Mouse (Mus musculus) lung, embryonic 14.5 days (tissue): ENCODE measurements around the gene Dixdc1. TPM values are rescaled to one million over a fixed set of nuclear protein-coding genes. Genes with fewer than 3 reads are reported as not detected.

Source experiments
- ATAC-seq: fragments of 200-750 bp; cut with Nextera tagmentation; 2 replicates; pipeline ENCODE4 v1.8.0; 2017; ENCODE audit warnings: mild to moderate bottlenecking, moderate TSS enrichment, moderate library complexity; ENCODE audit not compliant: insufficient read depth
- DNase-seq: peaks from one replicate; pipeline ENCODE4 v3.0.0-alpha.2; 2015
- H3K27ac ChIP-seq: fragments of 300-500 bp; sonication (generic); 2 replicates; pipeline ENCODE4 v1.5.1; 2014; ENCODE audit warnings: low read depth, mild to moderate bottlenecking, moderate library complexity
- H3K27me3 ChIP-seq: fragments of 300-500 bp; sonication (generic); 2 replicates; pipeline ENCODE4 v1.6.1; 2014; ENCODE audit warnings: low read length, control low read depth; ENCODE audit not compliant: insufficient read depth
- H3K36me3 ChIP-seq: fragments of 300-500 bp; sonication (generic); 2 replicates; pipeline ENCODE4 v1.6.1; 2014; ENCODE audit warnings: control low read depth; ENCODE audit not compliant: insufficient read depth
- H3K4me1 ChIP-seq: fragments of 300-500 bp; sonication (generic); 2 replicates; pipeline ENCODE4 v1.6.1; 2014; ENCODE audit warnings: antibody characterized with exemption, control low read depth; ENCODE audit not compliant: insufficient read depth
- H3K4me2 ChIP-seq: fragments of 300-500 bp; sonication (generic); 2 replicates; pipeline ENCODE4 v1.6.1; 2014; ENCODE audit warnings: mild to moderate bottlenecking
- H3K4me3 ChIP-seq: fragments of 300-500 bp; sonication (generic); 2 replicates; pipeline ENCODE4 v1.5.1; 2014; ENCODE audit warnings: low read depth, low read length
- H3K9ac ChIP-seq: fragments of 300-500 bp; sonication (generic); 2 replicates; pipeline ENCODE4 v1.6.1; 2014
- H3K9me3 ChIP-seq: fragments of 300-500 bp; sonication (generic); 2 replicates; pipeline ENCODE4 v1.6.1; 2016; ENCODE audit warnings: low read depth, low read length, control low read depth
- CTCF ChIP-seq: IDR thresholded peaks from 2 replicates; pipeline ENCODE4 v1.5.1; 2016; ENCODE audit warnings: antibody characterized with exemption, low read depth
- WGBS: fragments of 180-500 bp; shearing (Covaris S2); extraction: QIAGEN DNeasy Blood & Tissue Kit; methylation state at CpG from one replicate; pipeline ENCODE4 v1.1.7; 2014; 5-methylcytosine and 5-hydroxymethylcytosine counted together
- polyA plus RNA-seq: library from polyadenylated mRNA; unstranded; fragments of >200 nt; fragmentation: Nextera tagmentation; extraction: Ambion mirVana; gene quantifications from 2 replicates; pipeline ENCODE4 v1.2.1, GENCODE M21; 2014

The Dixdc1 gene
- polyA plus RNA-seq, 1 experiment from 2014 or later = 11.6 TPM

DNA sequence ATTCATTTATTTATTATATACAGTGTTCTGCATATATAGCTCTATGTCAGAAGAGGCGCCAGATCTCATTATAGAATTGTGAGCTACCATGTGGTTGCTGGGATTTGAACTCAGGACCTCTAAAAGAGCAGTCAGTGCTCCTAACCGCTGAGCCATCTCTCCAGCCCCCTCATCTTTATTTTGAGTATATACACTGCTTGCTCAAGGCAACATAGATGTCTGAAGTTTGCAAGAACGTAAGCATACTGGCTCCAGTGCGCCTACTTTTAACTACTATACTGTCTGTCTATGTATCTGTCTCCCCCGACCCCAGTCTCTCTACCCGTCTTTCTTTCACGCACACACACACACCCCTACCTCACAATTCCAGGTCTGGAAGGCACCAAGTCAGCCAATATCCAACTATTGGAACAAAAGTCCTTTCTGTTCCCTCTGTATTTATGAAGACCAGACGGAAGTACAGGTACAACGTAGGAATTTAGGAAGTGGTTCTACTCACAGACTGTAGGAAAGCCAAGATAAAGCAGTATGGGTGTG is 121.5 kb downstream of the Dixdc1 start:
- TF ChIP-seq CTCF = no peak
- Histone ChIP-seq H3K4me1 (no peaks in the 10 kb centered on the region), H3K27ac (no peak overlapping the region), H3K9ac (no peak overlapping the region), H3K27me3 (no peaks in the 10 kb centered on the region), H3K4me3 (peak overlapping the region; percentile 96), H3K9me3 (no peaks in the 10 kb centered on the region), H3K4me2 (peak overlapping the region; percentile 81), H3K36me3 (peaks cover 25% of the 10 kb centered on the region)
- DNase-seq (no peak), ATAC-seq (no peak)
- 61% methylated on average over 9 of the region's 9 CpGs for WGBS

DNA sequence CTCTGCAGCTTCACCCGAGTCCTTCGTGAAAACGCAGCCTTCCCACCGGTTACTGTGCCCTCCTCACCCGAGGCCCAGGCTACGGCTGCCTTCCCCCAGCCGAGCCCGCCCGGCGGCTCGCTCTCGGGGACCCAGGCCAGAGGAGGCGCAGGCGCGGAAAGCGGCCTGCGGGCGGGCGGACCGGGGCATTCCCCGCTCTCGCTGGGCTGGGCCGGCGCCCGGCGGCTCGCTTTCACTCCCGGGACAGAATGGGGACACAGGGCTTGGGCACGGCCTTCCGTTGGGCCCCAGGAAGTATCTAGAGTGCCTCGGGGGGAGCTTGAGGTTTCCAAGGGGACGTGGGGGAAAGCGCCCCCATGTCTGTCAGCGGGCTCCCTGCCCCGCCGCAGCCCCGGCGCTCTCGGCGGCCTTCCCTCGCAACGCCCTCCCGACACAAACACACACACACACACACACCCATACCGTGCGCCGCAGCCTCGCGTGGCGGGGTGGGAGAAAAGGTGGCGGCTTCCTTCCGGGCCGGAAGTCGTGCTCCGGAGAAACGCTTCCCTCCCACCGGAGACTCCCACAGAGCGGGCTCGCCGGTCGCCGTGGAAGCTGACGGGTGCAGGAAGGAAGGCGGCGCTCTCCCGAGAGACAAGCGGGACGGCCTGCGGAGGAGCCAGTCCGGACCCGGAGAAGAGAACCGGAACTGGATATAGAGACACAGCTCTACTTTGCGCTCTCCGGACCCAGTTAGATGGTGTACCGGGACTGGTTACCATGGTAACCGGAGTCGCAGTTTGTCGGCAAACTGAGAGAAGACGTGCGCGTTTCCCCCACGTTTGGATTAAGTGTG is 122.3 kb downstream of the Dixdc1 start, which contains the start of the genes Pih1d2 and Nkapd1:
Gene Pih1d2 (plus strand): TSS at position 556 of the 838 bp plus-strand sequence.
Gene Nkapd1 (minus strand): TSS at position 699 of the 838 bp plus-strand sequence.
- Histone ChIP-seq H3K4me3 (peak within 1 kb of the TSS; percentile 96), H3K4me2 (peak within 1 kb of the TSS; percentile 81), H3K36me3 (peaks cover 34% of the 10 kb centered on the region), H3K9me3 (no peaks in the 10 kb centered on the region), H3K9ac (peak within 1 kb of the TSS; percentile 94), H3K27me3 (no peaks in the 10 kb centered on the region), H3K27ac (peak within 1 kb of the TSS; percentile 96), H3K4me1 (no peaks in the 10 kb centered on the region)
- WGBS = under 1% methylated on average over 81 of the region's 81 CpGs
- ATAC-seq = peak; percentile 96
- TF ChIP-seq CTCF = peak; percentile 12; the same call in 1 of the 2 replicates
- DNase-seq = peak; percentile 97

DNA sequence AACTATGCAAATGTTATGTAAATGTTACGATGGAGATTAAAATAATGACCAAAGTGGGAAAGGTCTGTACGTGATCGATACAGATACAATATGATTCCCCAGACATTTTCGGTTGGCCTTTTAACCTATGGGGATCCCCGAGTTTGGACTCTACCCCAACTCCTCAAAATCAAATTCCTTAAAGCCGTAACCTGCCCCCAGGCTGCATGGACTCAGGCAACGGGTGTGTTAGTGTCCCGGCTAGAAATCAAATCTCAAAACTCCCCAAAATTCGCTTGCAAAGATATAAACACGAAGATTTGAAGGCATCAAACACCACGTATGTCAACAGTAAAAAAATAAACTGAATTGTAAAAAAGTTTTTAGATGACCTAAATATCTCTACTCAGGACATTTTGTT is 123.2 kb downstream of the Dixdc1 start:
- H3K9ac ChIP-seq = peak overlapping the region; percentile 94
- ATAC-seq (no peak), DNase-seq (no peak)
- H3K27ac ChIP-seq = no peak overlapping the region
- no peaks in the 10 kb centered on the region for H3K4me1 ChIP-seq
- peaks cover 40% of the 10 kb centered on the region for H3K36me3 ChIP-seq
- no peak for TF ChIP-seq CTCF
- H3K9me3 ChIP-seq = no peaks in the 10 kb centered on the region
- WGBS = 36% methylated on average over 11 of the region's 11 CpGs
- peak overlapping the region; percentile 96 for H3K4me3 ChIP-seq
- no peaks in the 10 kb centered on the region for H3K27me3 ChIP-seq
- peak overlapping the region; percentile 81 for H3K4me2 ChIP-seq

Other genes with a start within 250 kb of the Dixdc1 start
- gene Plet1, start 245.0 kb downstream of the Dixdc1 start, polyA plus RNA-seq = 0.11 and 0.26 TPM in 2 replicates
- 61.1 and 61.3 TPM in 2 replicates for gene Pts, start 210.8 kb downstream of the Dixdc1 start, polyA plus RNA-seq
- 6.6 and 7.8 TPM in 2 replicates for gene Il18, start 184.7 kb downstream of the Dixdc1 start, polyA plus RNA-seq
- gene Bco2, start 184.3 kb downstream of the Dixdc1 start, polyA plus RNA-seq = 0.17 and 0.26 TPM in 2 replicates
- not detected in 2 replicates for gene Tex12, start 178.2 kb downstream of the Dixdc1 start, polyA plus RNA-seq
- gene Sdhd, start 135.7 kb downstream of the Dixdc1 start, polyA plus RNA-seq = 288 and 300 TPM in 2 replicates
- 224 and 244 TPM in 2 replicates for gene Timm8b, start 135.6 kb downstream of the Dixdc1 start, polyA plus RNA-seq
- 3.8 and 4.5 TPM in 2 replicates for gene Pih1d2, start 122.2 kb downstream of the Dixdc1 start, polyA plus RNA-seq
- gene Nkapd1, start 122.1 kb downstream of the Dixdc1 start, polyA plus RNA-seq = 21.9 and 25.2 TPM in 2 replicates
- gene Dlat, start 79.7 kb downstream of the Dixdc1 start, polyA plus RNA-seq = 53.7 and 55.3 TPM in 2 replicates
- gene 2310030G06Rik, start 7.0 kb upstream of the Dixdc1 start, polyA plus RNA-seq = 9.7 and 10.0 TPM in 2 replicates
- 41.1 and 64.3 TPM in 2 replicates for gene Cryab, start 11.8 kb upstream of the Dixdc1 start, polyA plus RNA-seq
- 3.4 and 6.0 TPM in 2 replicates for gene Hspb2, start 12.8 kb upstream of the Dixdc1 start, polyA plus RNA-seq
- gene Fdxacb1, start 28.7 kb upstream of the Dixdc1 start, polyA plus RNA-seq = 15.2 and 15.3 TPM in 2 replicates
- gene Alg9, start 35.5 kb upstream of the Dixdc1 start, polyA plus RNA-seq = 39.5 and 43.7 TPM in 2 replicates
- gene 1110032A03Rik, start 36.0 kb upstream of the Dixdc1 start, polyA plus RNA-seq = 29.1 and 30.3 TPM in 2 replicates
- 72.9 and 73.7 TPM in 2 replicates for gene Ppp2r1b, start 105.8 kb upstream of the Dixdc1 start, polyA plus RNA-seq